Mouse (Mus musculus) 416B (cell line): ENCODE measurements at regions not wholly inside any gene's neighbourhood (a gene's known extent, or its start where the extent isn't known, plus 50 kb on each side); places are given as distances from the start of the nearest gene placed in this dataset.
A peak's percentile ranks its signal among the peaks of the same experiment; 100 is the strongest.

Experiments
- DNase-seq: peaks from one replicate; pipeline ENCODE4 v3.0.0; 2011; ENCODE audit warnings: low read depth

DNA sequence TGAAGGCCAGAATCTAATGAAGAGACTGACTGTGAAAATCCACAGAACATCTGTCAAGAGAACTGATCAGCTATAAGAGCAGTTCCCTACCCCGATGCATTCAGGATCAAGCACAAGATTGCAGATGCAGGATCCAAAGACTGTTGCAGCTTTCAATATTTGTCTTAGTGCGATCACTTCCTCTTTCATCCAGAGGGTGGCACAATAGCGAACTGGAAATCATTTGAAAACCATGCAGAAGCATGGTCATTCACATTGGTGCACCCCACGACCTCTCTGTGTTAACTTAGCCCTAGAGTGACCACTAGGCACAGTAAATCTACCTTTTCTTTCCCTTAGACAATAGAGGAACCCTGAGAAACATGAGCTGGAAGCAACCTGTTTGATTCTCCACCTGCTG lies 55.8 kb upstream of the Pak3 start:
- DNase-seq: peak; percentile 2

- DNase-seq: peak; percentile 0
Measured at GRCm38 (mm10) chrX:143448636-143449346, 54.7 kb upstream of the Chrdl1 start.

DNA sequence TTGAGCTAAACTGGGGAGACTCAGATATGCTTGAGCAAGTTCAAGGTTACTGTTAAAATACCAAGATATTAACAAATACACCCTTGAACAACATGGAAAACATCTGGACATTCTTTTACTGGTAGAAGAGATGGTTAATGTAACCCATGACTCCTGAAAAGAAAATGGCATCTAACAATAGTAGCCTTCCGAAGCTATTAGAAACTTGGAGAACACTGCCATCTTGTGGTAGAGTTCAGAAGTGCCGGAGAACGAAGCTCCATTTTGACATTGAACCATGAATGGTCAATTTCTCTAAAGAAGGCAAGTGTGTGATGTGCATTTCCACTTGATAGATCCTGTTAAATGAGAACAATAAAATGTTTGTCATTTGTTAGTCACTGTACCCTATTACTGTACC lies 50.5 kb upstream of the Chrdl1 start:
- DNase-seq: peak; percentile 39
